Mouse (Mus musculus) small intestine, adult 2 months (tissue): ENCODE measurements around the gene Hmbs. TPM values are rescaled to one million over a fixed set of nuclear protein-coding genes. Genes with fewer than 3 reads are reported as not detected.
A peak's percentile ranks its signal among the peaks of the same experiment; 100 is the strongest.
"Not testable (repeated sequence)": the region's sequence is repeated elsewhere in the genome, so short reads cannot be mapped to it uniquely, and the experiment has no call there.

Source experiments
- H3K27ac ChIP-seq: fragments of 200-500 bp; 2 replicates; pipeline ENCODE4 v1.5.1; 2012; ENCODE audit warnings: low read depth, low read length, control low read depth, inconsistent platforms; ENCODE audit not compliant: insufficient read depth
- H3K27me3 ChIP-seq: fragments of 200-500 bp; 2 replicates; pipeline ENCODE4 v1.6.1; 2012; ENCODE audit warnings: mild to moderate bottlenecking, moderate library complexity, low read length, inconsistent platforms; ENCODE audit not compliant: control insufficient read depth, insufficient read depth
- H3K36me3 ChIP-seq: fragments of 200-500 bp; 2 replicates; pipeline ENCODE4 v1.6.1; 2012; ENCODE audit warnings: mild to moderate bottlenecking, low read length, control low read depth, inconsistent platforms; ENCODE audit not compliant: control insufficient read depth, insufficient read depth
- H3K4me1 ChIP-seq: fragments of 200-500 bp; 2 replicates; pipeline ENCODE4 v1.6.1; 2012; ENCODE audit warnings: low read length, inconsistent platforms, mixed read lengths; ENCODE audit not compliant: control insufficient read depth, insufficient read depth, insufficient read length
- H3K4me3 ChIP-seq: fragments of 200-500 bp; 2 replicates; pipeline ENCODE4 v1.5.1; 2012; ENCODE audit warnings: low read depth, mild to moderate bottlenecking, control low read depth, inconsistent platforms, low read length, moderate library complexity
- CTCF ChIP-seq: fragments of 200-500 bp; IDR thresholded peaks from 2 replicates; pipeline ENCODE4 v1.5.1; 2012; ENCODE audit warnings: low read depth, mild to moderate bottlenecking, control low read depth, inconsistent platforms, low read length, moderate library complexity, mixed read lengths; ENCODE audit not compliant: insufficient replicate concordance, insufficient read length; ENCODE audit errors: extremely low read depth
- POLR2A ChIP-seq: fragments of 200-500 bp; IDR thresholded peaks from 2 replicates; pipeline ENCODE4 v1.6.1; 2012; ENCODE audit warnings: low read depth, mild to moderate bottlenecking, control low read depth, inconsistent platforms, low read length, moderate library complexity
- WGBS: fragments of 180-500 bp; shearing (Covaris S2); methylation state at CpG from one replicate; pipeline ENCODE4 v1.1.7; 2018; 5-methylcytosine and 5-hydroxymethylcytosine counted together
- polyA plus RNA-seq: library from polyadenylated mRNA; depleted of rRNA; stranded (reverse); fragments of >200 nt; gene quantifications from 2 replicates; pipeline ENCODE4 v1.2.3, GENCODE M21; 2012

Hmbs gene
- polyA plus RNA-seq, 1 experiment, result 44.0 TPM

- peaks cover 5% of the 10 kb centered on the region; the same call in 1 of the 2 replicates for H3K4me1 ChIP-seq
- no peak for TF ChIP-seq POLR2A
- H3K4me3 ChIP-seq, result no peak overlapping the region
- H3K27me3 ChIP-seq, result no peaks in the 10 kb centered on the region
- no peak overlapping the region for H3K27ac ChIP-seq
- WGBS, result 88% methylated on average over 6 of the region's 6 CpGs
- no peaks in the 10 kb centered on the region for H3K36me3 ChIP-seq
Measured at GRCm38 (mm10) chr9:44324147-44324546, 19.9 kb downstream of the Hmbs start.

- H3K4me3 ChIP-seq, H3K36me3 ChIP-seq, H3K27ac ChIP-seq, H3K27me3 ChIP-seq, H3K4me1 ChIP-seq: not testable (repeated sequence)
- 68% methylated on average over 4 of the region's 4 CpGs for WGBS
Measured at GRCm38 (mm10) chr9:44323656-44324055, 20.4 kb downstream of the Hmbs start.

- peak overlapping the region; percentile 41; the same call in 1 of the 2 replicates for H3K27ac ChIP-seq
- H3K4me3 ChIP-seq, result peak overlapping the region; percentile 0; the same call in 1 of the 2 replicates
- H3K4me1 ChIP-seq, result peaks cover 3% of the 10 kb centered on the region; the same call in 1 of the 2 replicates
- 15% methylated on average over 6 of the region's 6 CpGs for WGBS
- H3K27me3 ChIP-seq, result no peaks in the 10 kb centered on the region
- no peak for TF ChIP-seq CTCF
- peaks cover 18% of the 10 kb centered on the region for H3K36me3 ChIP-seq
Measured at GRCm38 (mm10) chr9:44320799-44321133, 23.3 kb downstream of the Hmbs start.

- under 1% methylated on average over 67 of the region's 67 CpGs for WGBS
- H3K36me3 ChIP-seq, result peaks cover 24% of the 10 kb centered on the region
- TF ChIP-seq CTCF, result no peak
- peak; percentile 83; the same call in 1 of the 2 replicates for TF ChIP-seq POLR2A
- peak within 1 kb of the TSS; percentile 97 for H3K4me3 ChIP-seq
- H3K4me1 ChIP-seq, result peaks cover 3% of the 10 kb centered on the region; the same call in 1 of the 2 replicates
- H3K27ac ChIP-seq, result peak within 1 kb of the TSS; percentile 90
- H3K27me3 ChIP-seq, result no peaks in the 10 kb centered on the region
Measured at GRCm38 (mm10) chr9:44319887-44320798, 23.9 kb downstream of the Hmbs start, which contains the start of gene C2cd2l. Gene C2cd2l, minus strand, starts transcription at chr9:44320285.

GRCm38 (mm10) chr9:44319105-44319886 is 24.7 kb downstream of the Hmbs start:
- peaks cover 3% of the 10 kb centered on the region; the same call in 1 of the 2 replicates for H3K4me1 ChIP-seq
- TF ChIP-seq CTCF, result no peak
- TF ChIP-seq POLR2A, result no peak
- WGBS, result 2% methylated on average over 37 of the region's 37 CpGs
- no peaks in the 10 kb centered on the region for H3K27me3 ChIP-seq
- peak overlapping the region; percentile 90 for H3K27ac ChIP-seq
- peak overlapping the region; percentile 97 for H3K4me3 ChIP-seq
- peaks cover 32% of the 10 kb centered on the region for H3K36me3 ChIP-seq

GRCm38 (mm10) chr9:44318826-44319095 is 25.3 kb downstream of the Hmbs start:
- TF ChIP-seq POLR2A, result no peak; the same call in none of the 2 replicates
- no peak for TF ChIP-seq CTCF
- H3K27ac ChIP-seq, result peak overlapping the region; percentile 90
- WGBS, result 10% methylated on average over 3 of the region's 3 CpGs
- peak overlapping the region; percentile 97 for H3K4me3 ChIP-seq
- peaks cover 3% of the 10 kb centered on the region; the same call in 1 of the 2 replicates for H3K4me1 ChIP-seq
- H3K36me3 ChIP-seq, result peaks cover 38% of the 10 kb centered on the region
- no peaks in the 10 kb centered on the region for H3K27me3 ChIP-seq
